Mouse (Mus musculus): ENCODE measurements at regions not wholly inside any gene's neighbourhood (a gene's known extent, or its start where the extent isn't known, plus 50 kb on each side); places are given as distances from the start of the nearest gene placed in this dataset.

DNA sequence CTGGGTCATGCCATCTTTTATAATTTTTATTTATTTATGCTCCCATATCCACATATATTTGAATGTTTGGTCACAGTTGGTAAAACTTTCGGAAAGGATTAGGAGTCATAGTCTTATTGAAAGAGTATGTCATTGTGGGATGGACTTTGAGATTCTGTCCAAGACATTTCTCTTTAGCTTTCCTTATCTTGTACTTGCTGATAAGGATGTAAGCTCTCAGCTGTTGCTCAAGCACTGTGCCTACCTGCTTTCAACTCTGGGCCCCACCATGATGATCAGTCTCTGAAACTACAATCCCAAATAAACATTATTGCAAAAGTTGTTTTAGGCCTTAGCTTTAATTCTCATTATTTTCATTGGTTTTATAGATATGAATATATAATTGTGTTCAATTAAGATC lies 813.5 kb downstream of the Fscb start:
- H3K4me2 ChIP-seq (ENCODE audit: low read depth, low read length): no peak overlapping the region
- H3K27me3 ChIP-seq (replicated peaks; ENCODE audit: control insufficient read depth, insufficient read depth, low read length): no peaks in the 10 kb centered on the region
- H3K4me1 ChIP-seq (ENCODE audit: control insufficient read depth, insufficient read depth, low read length): no peaks in the 10 kb centered on the region
- H3K9me3 ChIP-seq (ENCODE audit: control insufficient read depth, low read length): no peaks in the 10 kb centered on the region
- no peak overlapping the region for H3K9ac ChIP-seq (ENCODE audit: low read depth, low read length)
- WGBS: 74% methylated on average over 1 of the region's 1 CpGs
- H3K36me3 ChIP-seq (ENCODE audit: control insufficient read depth, insufficient read depth, low read length): no peaks in the 10 kb centered on the region
- H3K4me3 ChIP-seq (ENCODE audit: low read length): no peak overlapping the region
- no peak overlapping the region for H3K27ac ChIP-seq (ENCODE audit: low read length)
- peak; percentile 94 for ATAC-seq
